Mouse (Mus musculus) midbrain, embryonic 11.5 days (tissue): ENCODE measurements around the gene 1700029P11Rik. TPM values are rescaled to one million over a fixed set of nuclear protein-coding genes. Genes with fewer than 3 reads are reported as not detected.
A peak's percentile ranks its signal among the peaks of the same experiment; 100 is the strongest.

Experiments
- ATAC-seq: fragments of 200-750 bp; cut with Nextera tagmentation; 2 replicates; pipeline ENCODE4 v1.8.0; 2017; ENCODE audit warnings: moderate TSS enrichment, moderate library complexity; ENCODE audit not compliant: low FRiP score
- DNase-seq: peaks from one replicate; pipeline ENCODE4 v3.0.0; 2015; ENCODE audit warnings: low spot score; ENCODE audit errors: missing footprints
- H3K27ac ChIP-seq: fragments of 300-500 bp; sonication (generic); 2 replicates; pipeline ENCODE4 v1.5.1; 2014; ENCODE audit warnings: low read depth, low read length
- H3K27me3 ChIP-seq: fragments of 300-500 bp; sonication (generic); 2 replicates; pipeline ENCODE4 v1.6.1; 2014; ENCODE audit warnings: mild to moderate bottlenecking, low read length, moderate library complexity, mixed read lengths; ENCODE audit not compliant: control insufficient read depth, insufficient read depth
- H3K36me3 ChIP-seq: fragments of 300-500 bp; sonication (generic); 2 replicates; pipeline ENCODE4 v1.6.1; 2014; ENCODE audit warnings: mild to moderate bottlenecking, low read length, moderate library complexity, mixed read lengths; ENCODE audit not compliant: control insufficient read depth, insufficient read depth
- H3K4me1 ChIP-seq: fragments of 300-500 bp; sonication (generic); 2 replicates; pipeline ENCODE4 v1.6.1; 2014; ENCODE audit warnings: low read length; ENCODE audit not compliant: control insufficient read depth, insufficient read depth
- H3K4me2 ChIP-seq: fragments of 300-500 bp; sonication (generic); 2 replicates; pipeline ENCODE4 v1.6.1; 2014; ENCODE audit warnings: mild to moderate bottlenecking, moderate library complexity
- H3K4me3 ChIP-seq: fragments of 300-500 bp; sonication (generic); 2 replicates; pipeline ENCODE4 v1.5.1; 2014; ENCODE audit warnings: low read depth, low read length
- H3K9ac ChIP-seq: fragments of 300-500 bp; sonication (generic); 2 replicates; pipeline ENCODE4 v1.6.1; 2014; ENCODE audit warnings: low read length
- H3K9me3 ChIP-seq: fragments of 300-500 bp; sonication (generic); 2 replicates; pipeline ENCODE4 v1.6.1; 2016; ENCODE audit warnings: low read length; ENCODE audit not compliant: control insufficient read depth
- WGBS: fragments of 180-500 bp; shearing (Covaris S2); extraction: QIAGEN DNeasy Blood & Tissue Kit; methylation state at CpG from one replicate; pipeline ENCODE4 v1.1.7; 2014; 5-methylcytosine and 5-hydroxymethylcytosine counted together
- polyA plus RNA-seq: library from polyadenylated mRNA; unstranded; fragments of >200 nt; fragmentation: Nextera tagmentation; extraction: Ambion mirVana; gene quantifications from 2 replicates; pipeline ENCODE4 v1.2.1, GENCODE M21; 2014

The 1700029P11Rik gene
- polyA plus RNA-seq, 1 experiment from 2014 or later = not detected

GRCm38 (mm10) chr15:81985267-81986161, 5.2 kb downstream of the 1700029P11Rik start:
- 0 out of 2 replicates have a peak, but pooled peaks have one; percentile 27 for ATAC-seq
- no peak overlapping the region; the same call in 1 of the 2 replicates for H3K27ac ChIP-seq
- DNase-seq = no peak

GRCm38 (mm10) chr15:81987646-81988045, 7.3 kb downstream of the 1700029P11Rik start, which contains the start of gene Xrcc6:
Gene Xrcc6, plus strand, starts transcription at chr15:81987835.
- Histone ChIP-seq H3K4me2 (no peak within 1 kb of the TSS), H3K9me3 (no peaks in the 10 kb centered on the region), H3K27ac (no peak within 1 kb of the TSS), H3K4me3 (no peak within 1 kb of the TSS), H3K9ac (no peak within 1 kb of the TSS), H3K4me1 (peaks cover 8% of the 10 kb centered on the region), H3K27me3 (no peaks in the 10 kb centered on the region), H3K36me3 (no peaks in the 10 kb centered on the region)
- 81% methylated on average over 3 of the region's 3 CpGs for WGBS
- DNase-seq (no peak), ATAC-seq (no peak)

More at GRCm38 (mm10) chr15:81985267-81986161, 5.2 kb downstream of the 1700029P11Rik start:
- 71% methylated on average over 2 of the region's 2 CpGs for WGBS
- Histone ChIP-seq H3K9me3 (no peaks in the 10 kb centered on the region), H3K4me1 (peaks cover 8% of the 10 kb centered on the region), H3K4me3 (no peak overlapping the region), H3K9ac (no peak overlapping the region), H3K27me3 (no peaks in the 10 kb centered on the region), H3K4me2 (no peak overlapping the region), H3K36me3 (no peaks in the 10 kb centered on the region)

- 42% methylated on average over 11 of the region's 11 CpGs for WGBS
- H3K9ac ChIP-seq = no peak overlapping the region
- no peaks in the 10 kb centered on the region for H3K27me3 ChIP-seq
- no peaks in the 10 kb centered on the region for H3K36me3 ChIP-seq
- no peaks in the 10 kb centered on the region for H3K9me3 ChIP-seq
- no peak overlapping the region for H3K27ac ChIP-seq
- H3K4me1 ChIP-seq = peaks cover 8% of the 10 kb centered on the region
- DNase-seq (peak; percentile 98), ATAC-seq (peak; percentile 65)
- H3K4me2 ChIP-seq = no peak overlapping the region
- H3K4me3 ChIP-seq = no peak overlapping the region
Measured at GRCm38 (mm10) chr15:81989371-81990062, 9.2 kb downstream of the 1700029P11Rik start.

GRCm38 (mm10) chr15:81990549-81990948, 10.2 kb downstream of the 1700029P11Rik start:
- 65% methylated on average over 7 of the region's 7 CpGs for WGBS
- Histone ChIP-seq H3K27ac (no peak overlapping the region), H3K36me3 (no peaks in the 10 kb centered on the region), H3K4me1 (peaks cover 3% of the 10 kb centered on the region), H3K4me3 (no peak overlapping the region), H3K27me3 (no peaks in the 10 kb centered on the region), H3K9me3 (no peaks in the 10 kb centered on the region), H3K4me2 (no peak overlapping the region), H3K9ac (no peak overlapping the region)
- no peak for DNase-seq
- ATAC-seq = no peak

- 88% methylated on average over 6 of the region's 6 CpGs for WGBS
- Histone ChIP-seq H3K27ac (no peak overlapping the region), H3K4me2 (no peak overlapping the region), H3K4me3 (no peak overlapping the region), H3K27me3 (no peaks in the 10 kb centered on the region), H3K9me3 (no peaks in the 10 kb centered on the region), H3K9ac (no peak overlapping the region), H3K36me3 (peaks cover 6% of the 10 kb centered on the region; the same call in 1 of the 2 replicates), H3K4me1 (no peaks in the 10 kb centered on the region)
- ATAC-seq (no peak), DNase-seq (no peak)
Measured at GRCm38 (mm10) chr15:81993992-81994391, 13.7 kb downstream of the 1700029P11Rik start.

GRCm38 (mm10) chr15:82004257-82004656, 23.9 kb downstream of the 1700029P11Rik start:
- H3K36me3 ChIP-seq = no peaks in the 10 kb centered on the region
- 93% methylated on average over 8 of the region's 8 CpGs for WGBS

GRCm38 (mm10) chr15:82011947-82012346, 31.6 kb downstream of the 1700029P11Rik start:
- H3K27ac ChIP-seq = no peak overlapping the region
- H3K4me1 ChIP-seq = peaks cover 14% of the 10 kb centered on the region; the same call in 1 of the 2 replicates
- H3K36me3 ChIP-seq = no peaks in the 10 kb centered on the region
- H3K9me3 ChIP-seq = no peaks in the 10 kb centered on the region
- no peak for ATAC-seq
- H3K9ac ChIP-seq = no peak overlapping the region
- DNase-seq = peak; percentile 67
- H3K27me3 ChIP-seq = no peaks in the 10 kb centered on the region
- 90% methylated on average over 6 of the region's 6 CpGs for WGBS
- H3K4me3 ChIP-seq = no peak overlapping the region
- no peak overlapping the region for H3K4me2 ChIP-seq

More at GRCm38 (mm10) chr15:82004257-82004656, 23.9 kb downstream of the 1700029P11Rik start:
- Histone ChIP-seq H3K4me1 (no peaks in the 10 kb centered on the region), H3K9ac (no peak overlapping the region), H3K4me3 (no peak overlapping the region), H3K27ac (no peak overlapping the region), H3K9me3 (no peaks in the 10 kb centered on the region), H3K4me2 (no peak overlapping the region), H3K27me3 (no peaks in the 10 kb centered on the region)
- no peak for DNase-seq
- no peak for ATAC-seq

GRCm38 (mm10) chr15:82014745-82015391, 34.5 kb downstream of the 1700029P11Rik start:
- H3K9ac ChIP-seq = peak overlapping the region; percentile 82
- peak overlapping the region; percentile 98 for H3K4me2 ChIP-seq
- no peaks in the 10 kb centered on the region for H3K36me3 ChIP-seq
- H3K4me1 ChIP-seq = peaks cover 14% of the 10 kb centered on the region; the same call in 1 of the 2 replicates
- H3K27ac ChIP-seq = no peak overlapping the region
- H3K27me3 ChIP-seq = no peaks in the 10 kb centered on the region
- peak overlapping the region; percentile 87 for H3K4me3 ChIP-seq
- DNase-seq (peak; percentile 80), ATAC-seq (no peak)
- H3K9me3 ChIP-seq = no peaks in the 10 kb centered on the region
- 19% methylated on average over 9 of the region's 9 CpGs for WGBS
